Mouse (Mus musculus) ES-E14 (cell line): ENCODE results near the gene Csf3. TPM values are rescaled to one million over a fixed set of nuclear protein-coding genes. Genes with fewer than 3 reads are reported as not detected.
"Not testable (repeated sequence)": the region's sequence is repeated elsewhere in the genome, so short reads cannot be mapped to it uniquely, and the experiment has no call there.

ENCODE experiments used
- DNase-seq: peaks from one replicate; pipeline ENCODE4 v3.0.0-alpha.2; 2013; ENCODE audit warnings: low read depth, low spot score
- H3K27ac ChIP-seq: 2 replicates; pipeline ENCODE4 v1.5.1; 2012; ENCODE audit warnings: low read depth, mild to moderate bottlenecking, low read length, moderate library complexity, mixed read lengths; ENCODE audit not compliant: poor library complexity, insufficient read depth, severe bottlenecking
- H3K36me3 ChIP-seq: 2 replicates; pipeline ENCODE4 v1.6.1; 2012; ENCODE audit warnings: mild to moderate bottlenecking, low read length, moderate library complexity, mixed read lengths; ENCODE audit not compliant: control insufficient read depth, poor library complexity, insufficient read depth, severe bottlenecking
- H3K4me1 ChIP-seq, 2 experiments: fragments of 150-350 bp in 1 of 2; sonication (generic) in 1 of 2; 2 replicates each; pipeline ENCODE4 v1.6.1; 2012; ENCODE audit warnings: low read length in 2 of 2, mild to moderate bottlenecking in 1 of 2, mixed read lengths in 1 of 2; ENCODE audit not compliant: control insufficient read depth in 2 of 2, insufficient read depth in 2 of 2, poor library complexity in 1 of 2
- H3K4me3 ChIP-seq, 2 experiments: fragments of 150-350 bp in 1 of 2; sonication (generic) in 1 of 2; 2 replicates each; pipeline ENCODE4 v1.5.1; 2012; ENCODE audit warnings: low read length in 2 of 2, low read depth in 1 of 2, mild to moderate bottlenecking in 1 of 2, mixed read lengths in 1 of 2; ENCODE audit not compliant: insufficient read depth in 1 of 2, poor library complexity in 1 of 2, severe bottlenecking in 1 of 2
- H3K9ac ChIP-seq: 2 replicates; pipeline ENCODE4 v1.6.1; 2012; ENCODE audit warnings: low read depth, mild to moderate bottlenecking, low read length, mixed read lengths; ENCODE audit not compliant: poor library complexity, insufficient read depth, severe bottlenecking
- H3K9me3 ChIP-seq: fragments of 150-350 bp; sonication (generic); 2 replicates; pipeline ENCODE4 v1.6.1; 2012; ENCODE audit warnings: low read depth, mild to moderate bottlenecking, low read length; ENCODE audit not compliant: control insufficient read depth, insufficient read depth
- CHD2 ChIP-seq: IDR thresholded peaks from 2 replicates; pipeline ENCODE4 v1.6.1; 2014; ENCODE audit warnings: mild to moderate bottlenecking, low read depth, low read length, inconsistent platforms
- HCFC1 ChIP-seq: IDR thresholded peaks from 2 replicates; pipeline ENCODE4 v1.6.1; 2012; ENCODE audit warnings: low read length, inconsistent platforms, borderline replicate concordance; ENCODE audit not compliant: insufficient read depth
- MAFK ChIP-seq: IDR thresholded peaks from 2 replicates; pipeline ENCODE4 v1.6.1; 2014; ENCODE audit warnings: mild to moderate bottlenecking, low read depth, low read length, inconsistent platforms; ENCODE audit not compliant: insufficient read depth
- ZC3H11A ChIP-seq: IDR thresholded peaks from 2 replicates; pipeline ENCODE4 v1.6.1; 2012; ENCODE audit warnings: low read depth, mild to moderate bottlenecking, inconsistent platforms, low read length, borderline replicate concordance
- ZNF384 ChIP-seq: IDR thresholded peaks from 2 replicates; pipeline ENCODE4 v1.6.1; 2012; ENCODE audit warnings: low read depth, low read length, inconsistent platforms
- in situ Hi-C, 2 experiments: fragments of 600-800 bp; cut with MboI; formaldehyde crosslinking; loops; one replicate each; pipeline ENCODE4 v1.15.1; 2025; ENCODE audit warnings: low sequenced_read_pairs in 2 of 2, inconsistent platforms in 1 of 2; ENCODE audit not compliant: unreplicated experiment in 2 of 2
- total RNA-seq: library from RNA; depleted of rRNA; stranded (reverse); fragments of 300-350 nt; gene quantifications from 2 replicates; pipeline ENCODE4 v1.2.3, GENCODE M21; 2012

Gene Csf3
- total RNA-seq, 1 experiment = 0.18 TPM

- Histone ChIP-seq H3K4me3 (no peak overlapping the region), H3K9me3 (no peaks in the 10 kb centered on the region), H3K27ac (no peak overlapping the region), H3K9ac (no peak overlapping the region), H3K36me3 (peaks cover 52% of the 10 kb centered on the region), H3K4me1 (peaks cover 2 to 17% of the 10 kb centered on the region in 2 experiments; a peak in 3 of 4 replicates)
- in situ Hi-C loops = no loop called here
- no peak for TF ChIP-seq CHD2
- DNase-seq = no peak
Measured at GRCm38 (mm10) chr11:98711046-98711434, 10.0 kb downstream of the Csf3 start.

GRCm38 (mm10) chr11:98712009-98712408 is 10.9 kb downstream of the Csf3 start:
- DNase-seq, H3K27ac ChIP-seq, H3K4me3 ChIP-seq, H3K9ac ChIP-seq, in situ Hi-C loops, H3K9me3 ChIP-seq: not testable (repeated sequence)
- Histone ChIP-seq H3K36me3 (peaks cover 44% of the 10 kb centered on the region), H3K4me1 (peaks cover 2 to 20% of the 10 kb centered on the region in 2 experiments; a peak in 3 of 4 replicates)

- Histone ChIP-seq H3K36me3 (peaks cover 42% of the 10 kb centered on the region), H3K4me1 (peaks cover 2 to 25% of the 10 kb centered on the region in 2 experiments; a peak in 3 of 4 replicates), H3K9ac (no peak overlapping the region), H3K9me3 (no peaks in the 10 kb centered on the region), H3K27ac (no peak overlapping the region), H3K4me3 (no peak overlapping the region)
- in situ Hi-C loops = no loop called here
- no peak for TF ChIP-seq CHD2
- no peak for TF ChIP-seq ZC3H11A
- no peak for TF ChIP-seq HCFC1
- no peak for TF ChIP-seq MAFK
- no peak for TF ChIP-seq ZNF384
- DNase-seq = no peak
Measured at GRCm38 (mm10) chr11:98713703-98714102, 12.6 kb downstream of the Csf3 start.

GRCm38 (mm10) chr11:98715946-98716345 is 14.9 kb downstream of the Csf3 start:
- H3K4me3 ChIP-seq = no peak overlapping the region
- H3K27ac ChIP-seq = no peak overlapping the region
- in situ Hi-C loops = no loop called here
- no peaks in the 10 kb centered on the region for H3K9me3 ChIP-seq
- H3K4me1 ChIP-seq = peaks cover 0 to 19% of the 10 kb centered on the region in 2 experiments; a peak in 2 of 4 replicates
- no peak for DNase-seq
- TF ChIP-seq ZNF384 (0 out of 2 replicates have a peak, but pooled peaks have one; percentile 11), MAFK (no peak)
- H3K36me3 ChIP-seq = peaks cover 26% of the 10 kb centered on the region
- no peak overlapping the region for H3K9ac ChIP-seq

GRCm38 (mm10) chr11:98717904-98718303 is 16.8 kb downstream of the Csf3 start:
- no peak overlapping the region; the same call in 1 of the 2 replicates for H3K9ac ChIP-seq
- no peak overlapping the region for H3K27ac ChIP-seq
- in situ Hi-C loops = no loop called here
- no peak for TF ChIP-seq MAFK
- no peak for TF ChIP-seq HCFC1
- no peak for TF ChIP-seq ZNF384
- TF ChIP-seq ZC3H11A = no peak
- TF ChIP-seq CHD2 = no peak
- DNase-seq = peak; percentile 57
- peaks cover 0 to 21% of the 10 kb centered on the region in 2 experiments; a peak in 2 of 4 replicates for H3K4me1 ChIP-seq
- H3K9me3 ChIP-seq = no peaks in the 10 kb centered on the region
- H3K36me3 ChIP-seq = peaks cover 21% of the 10 kb centered on the region
- no peak overlapping the region for H3K4me3 ChIP-seq
